Mouse (Mus musculus) E14TG2a.4 (cell line): ENCODE measurements at regions not wholly inside any gene's neighbourhood (a gene's known extent, or its start where the extent isn't known, plus 50 kb on each side); places are given as distances from the start of the nearest gene placed in this dataset.

ENCODE experiments used
- H3K27me3 ChIP-seq: 2 replicates; pipeline ENCODE4 v1.6.1; 2014; ENCODE audit warnings: low read length, control low read depth; ENCODE audit not compliant: insufficient read depth
- H3K36me3 ChIP-seq: 2 replicates; pipeline ENCODE4 v1.6.1; 2014; ENCODE audit warnings: low read length, control low read depth; ENCODE audit not compliant: insufficient read depth
- H3K4me1 ChIP-seq: replicated peaks from 2 replicates; pipeline ENCODE4 v1.6.1; 2014; ENCODE audit warnings: low read depth, low read length, control low read depth
- H3K4me3 ChIP-seq: replicated peaks from 2 replicates; pipeline ENCODE4 v1.5.1; 2014; ENCODE audit warnings: mild to moderate bottlenecking, low read length
- H3K9me3 ChIP-seq: 2 replicates; pipeline ENCODE4 v1.6.1; 2014; ENCODE audit warnings: low read length, control low read depth
- CTCF ChIP-seq: conservative IDR thresholded peaks from 2 replicates; pipeline ENCODE4 v1.5.1; 2014; ENCODE audit warnings: low read length
- NANOG ChIP-seq: IDR thresholded peaks from 2 replicates; pipeline ENCODE4 v1.6.1; 2014; ENCODE audit warnings: borderline replicate concordance, low read length, mixed read lengths
- POU5F1 ChIP-seq: IDR thresholded peaks from 2 replicates; pipeline ENCODE4 v1.6.1; 2014; ENCODE audit warnings: low read length, borderline replicate concordance

DNA sequence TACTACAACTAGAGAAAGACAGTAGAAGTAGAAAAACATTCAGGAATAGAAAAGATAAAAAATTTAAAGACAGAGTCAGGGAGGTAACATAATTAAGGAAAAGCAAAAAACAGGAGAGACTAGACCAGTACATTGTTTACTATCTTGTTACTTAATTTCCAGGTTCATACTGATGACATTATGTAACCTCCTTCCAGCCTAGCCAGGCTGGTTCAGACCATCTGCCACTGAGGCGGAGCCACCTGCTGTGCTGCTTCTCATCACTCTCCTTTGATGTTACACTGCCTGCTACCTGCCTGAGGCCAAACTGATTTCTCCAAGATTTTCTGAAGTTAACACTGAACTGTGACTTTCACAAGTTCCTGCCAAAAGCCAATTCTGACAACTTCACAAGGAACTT is 64.2 kb upstream of the Vmn2r2 start:
- no peak for TF ChIP-seq POU5F1
- no peak for TF ChIP-seq CTCF
- TF ChIP-seq NANOG, result peak; percentile 15; the same call in 1 of the 2 replicates
- H3K4me1 ChIP-seq, result 0 out of 2 replicates have a peak, but pooled peaks cover 3% of the 10 kb centered on the region
- H3K36me3 ChIP-seq, result no peaks in the 10 kb centered on the region
- H3K9me3 ChIP-seq, result peaks cover 40% of the 10 kb centered on the region
- no peak overlapping the region for H3K4me3 ChIP-seq
- H3K27me3 ChIP-seq, result no peaks in the 10 kb centered on the region

DNA sequence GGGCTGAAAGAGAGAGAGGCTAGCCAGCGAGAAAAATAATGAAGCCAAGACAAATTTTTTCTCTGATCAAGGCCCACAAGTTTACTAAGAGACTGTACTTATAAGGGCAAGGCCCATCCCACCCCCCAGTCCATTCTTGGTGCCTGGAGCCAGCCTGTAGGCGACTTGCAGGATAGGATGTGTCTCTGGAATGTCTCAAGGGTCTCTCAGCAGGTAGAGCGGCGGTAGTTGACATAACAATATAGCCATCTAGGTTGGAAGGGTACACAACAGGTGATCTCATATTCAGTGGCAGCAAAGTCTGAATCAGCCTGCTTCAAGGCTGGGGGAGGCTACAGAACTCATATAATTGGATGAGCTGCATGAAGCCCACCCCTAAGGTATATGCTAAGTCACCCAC is 61.1 kb upstream of the Vmn2r2 start:
- no peak overlapping the region for H3K4me3 ChIP-seq
- TF ChIP-seq NANOG (peak; percentile 72; the same call in 1 of the 2 replicates), POU5F1 (no peak), CTCF (no peak)
- no peaks in the 10 kb centered on the region for H3K36me3 ChIP-seq
- 0 out of 2 replicates have a peak, but pooled peaks cover 3% of the 10 kb centered on the region for H3K4me1 ChIP-seq
- peaks cover 50% of the 10 kb centered on the region for H3K9me3 ChIP-seq
- H3K27me3 ChIP-seq, result no peaks in the 10 kb centered on the region

DNA sequence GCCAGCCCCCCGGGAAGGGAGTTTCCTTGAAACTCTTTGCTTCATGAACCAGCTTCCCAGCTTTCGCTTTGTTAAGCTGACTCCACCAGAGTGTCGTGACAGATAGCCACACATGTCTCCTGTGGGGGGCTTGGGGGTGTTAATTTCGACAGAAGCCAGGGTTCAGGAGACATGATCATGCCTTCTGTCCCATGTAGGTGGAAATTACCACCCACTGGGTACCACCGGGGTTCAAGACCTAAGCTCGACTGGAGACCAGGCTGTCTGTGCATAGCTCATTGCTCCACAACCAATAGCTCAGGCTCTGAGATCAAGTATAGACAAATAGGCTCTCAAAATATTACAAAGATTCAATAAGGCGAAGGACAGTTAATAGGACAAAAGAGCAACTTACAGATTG is 50.6 kb upstream of the Vmn2r2 start:
- TF ChIP-seq NANOG, result no peak
- no peak for TF ChIP-seq POU5F1
- no peak for TF ChIP-seq CTCF
- Histone ChIP-seq H3K36me3 (no peaks in the 10 kb centered on the region), H3K9me3 (peaks cover 7% of the 10 kb centered on the region; the same call in 1 of the 2 replicates), H3K4me3 (no peak overlapping the region), H3K27me3 (no peaks in the 10 kb centered on the region), H3K4me1 (peaks cover 1% of the 10 kb centered on the region)
